Mouse (Mus musculus) hindbrain, embryonic 13.5 days (tissue): ENCODE results near the gene Ubxn1. TPM values are rescaled to one million over a fixed set of nuclear protein-coding genes. Genes with fewer than 3 reads are reported as not detected.
"Not testable (repeated sequence)": the region's sequence is repeated elsewhere in the genome, so short reads cannot be mapped to it uniquely, and the experiment has no call there.

Experiments used
- ATAC-seq: fragments of 200-750 bp; cut with Nextera tagmentation; 2 replicates; pipeline ENCODE4 v1.8.0; 2017; ENCODE audit warnings: moderate TSS enrichment; ENCODE audit not compliant: low FRiP score
- H3K27ac ChIP-seq: fragments of 300-500 bp; sonication (generic); 2 replicates; pipeline ENCODE4 v1.5.1; 2015; ENCODE audit warnings: inconsistent platforms, mild to moderate bottlenecking, moderate library complexity
- H3K27me3 ChIP-seq: fragments of 300-500 bp; sonication (generic); 2 replicates; pipeline ENCODE4 v1.6.1; 2015; ENCODE audit warnings: mild to moderate bottlenecking, inconsistent platforms
- H3K36me3 ChIP-seq: fragments of 300-500 bp; sonication (generic); 2 replicates; pipeline ENCODE4 v1.6.1; 2015; ENCODE audit warnings: mild to moderate bottlenecking, inconsistent platforms
- H3K4me1 ChIP-seq: fragments of 300-500 bp; sonication (generic); replicated peaks from 2 replicates; pipeline ENCODE4 v1.6.1; 2015; ENCODE audit warnings: inconsistent platforms
- H3K4me2 ChIP-seq: fragments of 300-500 bp; sonication (generic); 2 replicates; pipeline ENCODE4 v1.6.1; 2015; ENCODE audit warnings: inconsistent platforms, mild to moderate bottlenecking, moderate library complexity
- H3K4me3 ChIP-seq: fragments of 300-500 bp; sonication (generic); 2 replicates; pipeline ENCODE4 v1.5.1; 2015; ENCODE audit warnings: mild to moderate bottlenecking, inconsistent platforms
- H3K9ac ChIP-seq: fragments of 300-500 bp; sonication (generic); 2 replicates; pipeline ENCODE4 v1.6.1; 2015; ENCODE audit warnings: mild to moderate bottlenecking, inconsistent platforms
- H3K9me3 ChIP-seq: fragments of 300-500 bp; sonication (generic); 2 replicates; pipeline ENCODE4 v1.6.1; 2016; ENCODE audit warnings: inconsistent platforms
- WGBS: fragments of 180-500 bp; shearing (Covaris S2); methylation state at CpG from one replicate; pipeline ENCODE4 v1.1.7; 2015; 5-methylcytosine and 5-hydroxymethylcytosine counted together
- polyA plus RNA-seq: library from polyadenylated mRNA; unstranded; fragments of >200 nt; fragmentation: Nextera tagmentation; extraction: Ambion mirVana; gene quantifications from 2 replicates; pipeline ENCODE4 v1.2.1, GENCODE M21; 2015

Ubxn1 gene
- polyA plus RNA-seq, 1 experiment from 2014 or later: 162 TPM

DNA sequence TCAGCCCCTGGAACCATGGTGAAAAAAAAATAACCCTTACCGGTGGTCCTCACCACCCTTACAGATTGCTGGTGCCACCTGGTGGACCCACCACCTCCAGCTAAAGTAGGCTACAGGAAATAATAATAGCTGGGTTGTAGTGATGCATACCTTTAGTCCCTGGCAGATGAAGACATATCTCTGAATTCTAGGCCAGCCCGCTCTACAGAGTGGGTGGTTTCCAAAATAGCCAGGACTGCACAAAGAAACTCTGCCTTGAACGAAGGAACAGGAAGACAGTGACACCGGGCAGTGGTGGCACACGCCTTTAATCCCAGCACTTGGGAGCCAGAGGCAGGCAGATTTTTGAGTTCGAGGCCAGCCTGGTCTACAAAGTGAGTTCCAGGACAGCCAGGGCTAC, 7.0 kb upstream of the Ubxn1 start:
- Histone ChIP-seq H3K27me3 (no peaks in the 10 kb centered on the region), H3K4me1 (no peaks in the 10 kb centered on the region)
- 84% methylated on average over 6 of the region's 6 CpGs for WGBS

DNA sequence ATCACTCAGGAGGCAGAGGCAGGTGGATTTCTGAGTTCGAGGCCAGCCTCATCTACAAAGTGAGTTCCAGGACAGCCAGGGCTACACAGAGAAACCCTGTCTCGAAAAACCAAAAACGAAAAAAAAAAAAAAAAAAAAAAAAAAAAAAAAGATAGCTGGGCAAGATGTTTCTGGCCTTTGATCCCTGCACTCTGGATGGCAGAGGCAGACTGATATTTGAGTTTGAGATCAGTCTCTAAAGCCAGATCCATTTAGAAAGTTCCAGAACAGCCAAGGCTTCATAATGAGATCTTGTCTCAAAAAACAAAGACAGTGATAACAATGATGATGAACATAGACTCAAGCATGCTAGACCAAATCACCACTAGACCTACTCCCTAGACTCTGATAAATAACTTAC, 915 bp upstream of the Ubxn1 start:
- not testable (repeated sequence) for H3K27me3 ChIP-seq, H3K4me3 ChIP-seq, H3K9ac ChIP-seq, H3K9me3 ChIP-seq, H3K27ac ChIP-seq, ATAC-seq
- H3K36me3 ChIP-seq: peaks cover 24% of the 10 kb centered on the region
- H3K4me2 ChIP-seq: peak overlapping the region; percentile 54
- H3K4me1 ChIP-seq: peaks cover 18% of the 10 kb centered on the region
- 80% methylated on average over 3 of the region's 3 CpGs for WGBS

More for the DNA sequence above, 7.0 kb upstream of the Ubxn1 start:
- Histone ChIP-seq H3K4me3 (no peak overlapping the region), H3K9ac (no peak overlapping the region), H3K27ac (no peak overlapping the region), H3K36me3 (no peaks in the 10 kb centered on the region), H3K4me2 (no peak overlapping the region), H3K9me3 (no peaks in the 10 kb centered on the region)
- no peak for ATAC-seq

DNA sequence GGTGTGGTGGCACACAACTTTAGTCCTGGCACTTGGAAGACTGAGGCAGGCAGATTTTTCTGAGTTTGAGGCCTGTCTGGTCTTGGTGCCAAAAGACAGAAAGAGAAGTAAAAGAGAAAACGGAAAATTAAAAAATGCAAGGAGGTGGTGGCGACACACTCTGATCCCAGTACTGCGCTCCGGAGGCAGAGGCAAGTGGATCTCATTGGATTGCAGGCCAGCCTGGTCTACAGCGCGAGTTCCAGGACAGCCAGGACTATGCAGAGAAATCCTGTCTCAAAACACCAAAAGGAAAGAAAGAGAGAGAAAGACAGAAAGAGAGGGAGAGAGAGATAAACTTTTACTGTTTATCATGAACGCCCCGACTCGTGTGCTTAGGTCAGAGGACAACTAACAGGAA, 458 bp upstream of the Ubxn1 start:
- Histone ChIP-seq H3K4me1 (peaks cover 18% of the 10 kb centered on the region), H3K9me3 (no peaks in the 10 kb centered on the region), H3K4me3 (peak overlapping the region; percentile 92), H3K27me3 (no peaks in the 10 kb centered on the region), H3K36me3 (peaks cover 29% of the 10 kb centered on the region), H3K27ac (peak overlapping the region; percentile 84), H3K9ac (peak overlapping the region; percentile 98), H3K4me2 (peak overlapping the region; percentile 54)
- peak; percentile 35 for ATAC-seq
- WGBS: 62% methylated on average over 9 of the region's 9 CpGs

- Histone ChIP-seq H3K36me3 (peaks cover 42% of the 10 kb centered on the region), H3K4me3 (peak overlapping the region; percentile 92), H3K4me1 (peaks cover 18% of the 10 kb centered on the region), H3K4me2 (peak overlapping the region; percentile 97), H3K9me3 (no peaks in the 10 kb centered on the region), H3K27ac (peak overlapping the region; percentile 85; the same call in 1 of the 2 replicates), H3K27me3 (no peaks in the 10 kb centered on the region), H3K9ac (peak overlapping the region; percentile 98)
- WGBS: 72% methylated on average over 10 of the region's 10 CpGs
- ATAC-seq: no peak
These were observed 1.1 kb downstream of the Ubxn1 start for GRCm38 (mm10) chr19:8872266-8872840.

GRCm38 (mm10) chr19:8875031-8875430, 3.7 kb downstream of the Ubxn1 start:
- Histone ChIP-seq H3K36me3 (peaks cover 42% of the 10 kb centered on the region), H3K4me2 (no peak overlapping the region), H3K4me1 (peaks cover 31% of the 10 kb centered on the region), H3K27ac (no peak overlapping the region), H3K4me3 (no peak overlapping the region), H3K27me3 (no peaks in the 10 kb centered on the region), H3K9ac (no peak overlapping the region; the same call in 1 of the 2 replicates), H3K9me3 (no peaks in the 10 kb centered on the region)
- 96% methylated on average over 7 of the region's 7 CpGs for WGBS
- ATAC-seq: no peak

GRCm38 (mm10) chr19:8880311-8881033, 9.2 kb downstream of the Ubxn1 start, which contains the start of gene Uqcc3:
Uqcc3 (minus strand) TSS chr19:8880923.
- peak; percentile 97 for ATAC-seq
- Histone ChIP-seq H3K27me3 (no peaks in the 10 kb centered on the region), H3K9me3 (no peaks in the 10 kb centered on the region)

GRCm38 (mm10) chr19:8881034-8881392, 9.7 kb downstream of the Ubxn1 start:
- 14% methylated on average over 3 of the region's 3 CpGs for WGBS
- Histone ChIP-seq H3K27ac (peak overlapping the region; percentile 91; the same call in 1 of the 2 replicates), H3K4me2 (peak overlapping the region; percentile 68), H3K4me3 (peak overlapping the region; percentile 81), H3K9ac (peak overlapping the region; percentile 95), H3K4me1 (peaks cover 16% of the 10 kb centered on the region), H3K36me3 (peaks cover 11% of the 10 kb centered on the region), H3K9me3 (no peaks in the 10 kb centered on the region), H3K27me3 (no peaks in the 10 kb centered on the region)
- ATAC-seq: 0 out of 2 replicates have a peak, but pooled peaks have one; percentile 3

More at GRCm38 (mm10) chr19:8880311-8881033, 9.2 kb downstream of the Ubxn1 start, which contains the start of gene Uqcc3:
- peak within 1 kb of the TSS; percentile 91 for H3K27ac ChIP-seq
- H3K9ac ChIP-seq: peak within 1 kb of the TSS; percentile 95
- peaks cover 16% of the 10 kb centered on the region for H3K4me1 ChIP-seq
- peak within 1 kb of the TSS; percentile 81 for H3K4me3 ChIP-seq
- under 1% methylated on average over 42 of the region's 42 CpGs for WGBS
- peaks cover 17% of the 10 kb centered on the region for H3K36me3 ChIP-seq
- H3K4me2 ChIP-seq: peak within 1 kb of the TSS; percentile 68

GRCm38 (mm10) chr19:8883616-8884015, 12.3 kb downstream of the Ubxn1 start, which contains the start of the genes Lbhd1 and Gm49403:
Lbhd1 (plus strand) TSS chr19:8883732.
Gm49403 (plus strand) TSS chr19:8883930.
- Histone ChIP-seq H3K9ac (no peak within 1 kb of the TSS), H3K4me1 (peaks cover 24% of the 10 kb centered on the region), H3K27ac (no peak within 1 kb of the TSS), H3K36me3 (no peaks in the 10 kb centered on the region), H3K4me3 (no peak within 1 kb of the TSS), H3K9me3 (no peaks in the 10 kb centered on the region), H3K4me2 (no peak within 1 kb of the TSS), H3K27me3 (no peaks in the 10 kb centered on the region)
- 84% methylated on average over 3 of the region's 3 CpGs for WGBS
- no peak for ATAC-seq

- Histone ChIP-seq H3K36me3 (peaks cover 7% of the 10 kb centered on the region; the same call in 1 of the 2 replicates), H3K27ac (no peak overlapping the region), H3K4me1 (peaks cover 16% of the 10 kb centered on the region), H3K4me2 (0 out of 2 replicates have a peak overlapping the region, but pooled peaks have one; percentile 76), H3K9ac (no peak overlapping the region), H3K9me3 (no peaks in the 10 kb centered on the region), H3K4me3 (no peak overlapping the region), H3K27me3 (no peaks in the 10 kb centered on the region)
- 50% methylated on average over 1 of the region's 1 CpGs for WGBS
- ATAC-seq: no peak
These were observed 15.8 kb downstream of the Ubxn1 start for GRCm38 (mm10) chr19:8886916-8887584.

- no peaks in the 10 kb centered on the region for H3K9me3 ChIP-seq
- no peak for ATAC-seq
- peaks cover 19% of the 10 kb centered on the region for H3K4me1 ChIP-seq
- WGBS: 17% methylated on average over 19 of the region's 19 CpGs
- peak overlapping the region; percentile 86 for H3K27ac ChIP-seq
- H3K9ac ChIP-seq: peak overlapping the region; percentile 81
- peak overlapping the region; percentile 76 for H3K4me2 ChIP-seq
- peaks cover 7% of the 10 kb centered on the region; the same call in 1 of the 2 replicates for H3K36me3 ChIP-seq
- H3K27me3 ChIP-seq: no peaks in the 10 kb centered on the region
- peak overlapping the region; percentile 62 for H3K4me3 ChIP-seq
These were observed 16.5 kb downstream of the Ubxn1 start for GRCm38 (mm10) chr19:8887585-8888463.

DNA sequence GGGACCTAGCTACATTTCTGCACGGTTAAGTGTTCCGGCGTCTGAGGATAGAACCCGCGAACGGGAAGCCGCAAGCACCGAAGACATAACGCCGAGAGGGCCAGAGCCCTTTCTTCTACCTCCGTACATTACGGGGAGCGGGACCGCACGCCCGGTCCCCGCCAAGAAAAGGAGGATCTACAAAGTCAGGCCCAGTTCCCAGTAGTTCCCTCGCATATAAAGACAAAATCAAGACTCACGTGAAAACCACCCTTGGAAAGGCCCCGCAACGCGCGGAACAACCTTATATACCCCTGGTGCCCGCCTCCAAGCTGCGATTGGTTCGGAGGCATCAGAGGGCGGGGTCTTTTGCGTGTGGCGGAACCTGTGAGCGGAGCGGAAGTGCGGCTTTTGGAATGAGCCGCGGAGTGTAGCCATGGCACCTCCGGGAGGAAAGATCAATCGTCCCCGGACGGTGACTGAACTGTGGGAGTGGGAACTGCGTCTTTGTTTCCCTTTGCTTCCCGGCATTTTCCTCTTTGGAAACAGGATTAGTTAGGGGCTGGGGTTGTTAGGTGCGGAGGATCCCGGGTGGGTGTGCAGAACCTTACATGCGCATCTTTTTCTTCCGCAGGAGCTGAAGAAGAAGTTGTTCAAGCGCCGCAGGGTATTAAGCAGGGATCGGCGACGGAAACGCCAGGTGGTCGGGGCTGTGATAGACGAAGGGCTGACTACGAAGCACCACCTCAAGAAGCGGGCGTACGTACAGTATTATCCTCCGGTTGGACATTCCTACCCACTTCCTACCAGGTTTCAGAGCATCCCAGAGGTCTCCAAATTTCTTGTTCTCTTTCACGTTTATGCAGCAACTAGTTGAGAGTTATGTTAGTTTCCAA, 17.5 kb downstream of the Ubxn1 start, which contains the start of the genes 1810009A15Rik and Gm49416:
Gene 1810009A15Rik, plus strand, starts transcription at position 343 of the 875 bp plus-strand sequence.
Gene Gm49416, plus strand, starts transcription at position 416 of the 875 bp plus-strand sequence.
- H3K9ac ChIP-seq: peak within 1 kb of the TSS; percentile 81
- WGBS: under 1% methylated on average over 58 of the region's 58 CpGs
- peak within 1 kb of the TSS; percentile 76 for H3K4me2 ChIP-seq
- H3K4me3 ChIP-seq: peak within 1 kb of the TSS; percentile 62
- H3K9me3 ChIP-seq: no peaks in the 10 kb centered on the region
- ATAC-seq: peak; percentile 95
- H3K36me3 ChIP-seq: peaks cover 7% of the 10 kb centered on the region; the same call in 1 of the 2 replicates
- H3K27ac ChIP-seq: peak within 1 kb of the TSS; percentile 86
- peaks cover 25% of the 10 kb centered on the region for H3K4me1 ChIP-seq
- no peaks in the 10 kb centered on the region for H3K27me3 ChIP-seq
